Mouse (Mus musculus) lung, adult 18-20 months (tissue): ENCODE measurements at regions not wholly inside any gene's neighbourhood (a gene's known extent, or its start where the extent isn't known, plus 50 kb on each side); places are given as distances from the start of the nearest gene placed in this dataset.

Experiments
- DNase-seq, 2 experiments: peaks; one replicate each; pipeline ENCODE4 v3.0.0; 2022; ENCODE audit warnings: mixed read lengths in 2 of 2

DNA sequence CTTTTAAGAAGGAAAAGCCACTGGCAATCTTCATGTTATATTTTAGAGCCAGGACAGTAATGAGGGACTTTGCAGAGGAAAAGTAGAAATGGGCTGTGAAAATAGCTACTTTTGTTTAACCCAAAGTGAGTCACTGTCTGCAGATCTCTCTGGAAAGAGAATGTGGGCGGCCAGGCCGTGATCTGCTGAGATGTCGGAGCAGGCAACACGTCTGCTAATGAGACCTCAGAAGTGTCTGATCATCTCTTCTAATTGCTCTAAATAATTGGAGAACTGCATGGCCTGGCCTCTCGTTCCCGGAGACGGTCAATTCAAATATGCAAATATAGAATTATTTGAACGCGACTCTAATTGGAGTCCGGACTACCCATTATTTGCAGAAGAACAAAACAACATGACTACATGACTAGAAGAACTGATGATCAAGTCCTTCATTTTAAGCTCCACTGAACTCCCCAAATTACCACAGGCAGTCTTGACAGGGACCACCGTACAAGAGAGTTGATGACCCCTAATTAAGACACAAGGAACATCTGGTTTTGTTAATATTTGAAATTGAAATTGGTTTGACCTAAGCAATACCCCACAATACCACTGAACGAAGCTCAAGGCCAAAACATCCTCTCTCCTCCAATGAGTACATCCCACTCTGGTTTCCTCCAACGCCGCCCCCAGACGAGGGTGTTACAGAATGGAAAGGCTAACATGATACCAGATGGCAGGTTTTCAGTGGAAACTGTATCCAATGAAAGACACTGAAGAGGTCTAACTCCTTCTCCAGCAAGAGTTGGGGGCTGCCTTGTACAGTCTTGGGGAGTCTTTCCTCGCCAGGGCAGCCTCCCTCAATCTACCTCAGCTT lies 290.4 kb upstream of the Runx1 start:
- DNase-seq = no peak

DNA sequence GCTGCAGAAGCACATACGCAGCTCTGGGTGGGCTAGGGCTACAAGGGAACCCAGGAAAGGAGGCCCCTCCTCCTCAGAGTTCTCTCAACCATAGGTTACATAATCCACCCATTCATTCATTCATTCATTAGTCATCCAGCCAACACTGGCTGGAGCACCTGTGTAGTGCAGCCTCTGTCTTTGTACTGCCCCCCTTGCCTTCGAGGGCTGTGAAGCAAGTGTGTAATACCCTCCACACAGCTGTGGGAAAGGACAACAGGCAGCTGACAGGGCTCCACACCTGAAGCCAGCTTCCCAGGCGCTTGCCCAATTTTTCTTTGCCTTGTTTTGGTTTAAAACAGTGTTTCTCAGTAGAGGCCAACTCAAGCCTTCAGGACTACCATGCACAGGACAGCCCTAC lies 285.0 kb upstream of the Runx1 start:
- DNase-seq = no peak

DNA sequence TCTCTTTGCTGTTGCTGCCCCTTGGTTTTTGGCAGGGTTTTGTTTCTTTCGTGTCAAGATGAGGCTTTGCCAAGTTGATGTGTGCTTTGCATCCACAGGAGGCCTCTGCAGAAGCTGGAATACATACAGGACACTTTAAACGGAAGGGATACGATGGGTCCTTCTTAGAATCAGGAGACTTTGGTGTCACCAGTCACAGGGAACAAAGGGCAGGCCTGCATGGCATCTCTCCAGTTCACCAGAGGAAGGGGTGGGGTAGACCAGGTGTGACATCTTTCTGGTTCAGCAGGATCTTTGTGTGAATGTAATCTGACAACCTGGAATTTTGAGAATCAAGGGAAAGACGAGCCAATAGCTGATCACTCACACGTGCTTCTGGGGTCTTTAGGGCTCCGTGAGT lies 284.5 kb upstream of the Runx1 start:
- DNase-seq = no peak

DNA sequence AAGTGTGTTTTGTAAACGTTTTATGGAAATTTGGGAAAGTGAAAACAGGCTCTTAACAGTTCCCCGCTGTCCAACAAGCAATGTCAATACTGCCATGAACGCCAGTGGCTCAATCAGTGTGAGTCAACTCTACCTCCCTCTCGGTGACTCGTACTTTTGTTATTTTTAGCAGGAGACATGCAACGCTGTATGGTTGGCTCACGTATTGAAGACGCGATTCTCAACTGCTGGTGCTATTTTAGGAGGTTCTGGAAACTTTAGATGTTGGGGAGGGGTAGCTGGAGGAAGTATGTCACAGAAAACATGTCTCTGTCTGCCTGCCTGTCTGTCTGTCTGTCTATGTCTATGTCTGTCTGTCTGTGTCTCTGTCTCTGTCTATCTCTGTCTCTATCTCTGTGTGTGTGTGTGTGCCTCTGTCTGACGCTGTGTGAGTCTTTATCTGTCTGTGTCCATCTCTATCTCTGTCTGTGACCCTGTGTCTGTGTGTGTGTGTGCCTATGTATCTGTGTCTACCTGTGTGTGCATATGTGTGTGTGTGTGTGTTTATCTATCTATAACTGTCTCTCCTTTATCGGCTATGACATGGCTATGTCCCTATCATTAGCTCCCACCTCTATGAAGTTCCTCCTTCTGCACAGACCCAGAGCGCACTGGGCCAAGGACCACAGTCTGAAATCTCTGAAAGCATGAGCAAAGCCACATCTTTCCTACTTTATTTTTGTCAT lies 283.9 kb upstream of the Runx1 start:
- no peak for DNase-seq

DNA sequence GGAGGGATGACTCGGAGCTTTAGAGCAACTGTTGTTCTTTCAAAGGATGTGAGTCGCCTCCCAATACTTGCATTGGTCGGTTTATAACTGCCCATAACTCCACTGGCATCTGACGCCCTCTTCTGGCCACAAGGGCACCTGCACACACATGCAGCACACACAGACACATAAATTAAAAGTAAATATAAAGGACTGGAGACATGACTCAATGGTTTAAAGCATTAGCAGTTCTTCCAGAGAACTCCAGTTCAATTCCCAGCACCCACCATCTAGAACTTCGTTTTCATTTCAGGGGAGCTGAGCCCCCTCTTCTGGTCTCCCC lies 281.5 kb upstream of the Runx1 start:
- DNase-seq = no peak

DNA sequence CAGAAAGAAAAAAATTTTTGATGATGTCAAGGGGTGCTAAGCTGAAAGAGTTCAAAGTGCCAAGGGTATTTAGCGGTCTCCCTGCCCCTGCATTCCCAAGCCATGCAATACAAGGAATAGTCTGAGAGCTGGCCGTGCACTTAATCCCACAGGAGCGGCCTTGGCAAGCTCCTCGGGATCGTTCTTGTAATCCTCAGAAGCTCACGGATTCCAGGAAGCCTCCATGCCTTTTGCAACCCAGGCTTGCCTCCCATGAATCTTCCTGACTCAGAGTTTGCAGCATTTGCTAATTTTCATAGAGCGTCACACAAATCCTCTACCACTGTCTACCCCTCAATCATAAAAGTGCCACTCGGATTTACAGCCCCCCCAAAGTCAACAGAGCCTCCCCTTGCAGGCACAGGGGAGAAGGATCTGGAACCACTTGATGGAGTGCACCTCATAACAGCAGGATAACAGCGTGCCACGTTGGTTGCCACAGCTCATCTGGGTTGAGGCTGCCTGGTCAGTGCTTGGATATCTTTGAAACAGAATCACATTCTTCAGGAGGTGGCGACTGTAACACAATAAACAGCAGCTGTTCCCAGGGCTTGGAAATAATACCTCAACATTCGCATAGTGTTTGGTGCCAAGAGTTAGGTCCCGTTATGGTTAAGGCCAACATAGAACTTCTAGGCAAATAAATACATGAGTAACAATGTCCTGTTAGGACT lies 281.0 kb upstream of the Runx1 start:
- DNase-seq = peak; percentile 15

DNA sequence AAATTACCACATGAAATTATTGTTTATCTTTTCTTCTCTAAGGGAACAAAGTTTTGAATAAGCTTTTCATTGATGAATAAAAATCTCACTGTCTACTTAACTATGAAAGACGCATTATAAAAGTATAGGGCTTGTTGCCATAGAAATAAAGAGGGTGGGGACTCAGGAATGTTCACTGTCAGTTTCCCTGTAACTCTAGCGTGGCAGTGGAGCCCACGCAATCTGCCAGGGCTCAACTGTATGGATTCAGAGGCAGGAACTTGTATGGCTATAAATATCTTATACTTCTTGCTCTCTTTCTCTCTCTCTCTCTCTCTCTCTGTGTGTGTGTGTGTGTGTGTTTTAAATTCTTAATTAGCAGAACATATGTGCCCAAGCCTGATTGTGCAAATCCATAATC lies 276.2 kb upstream of the Runx1 start:
- no peak for DNase-seq

DNA sequence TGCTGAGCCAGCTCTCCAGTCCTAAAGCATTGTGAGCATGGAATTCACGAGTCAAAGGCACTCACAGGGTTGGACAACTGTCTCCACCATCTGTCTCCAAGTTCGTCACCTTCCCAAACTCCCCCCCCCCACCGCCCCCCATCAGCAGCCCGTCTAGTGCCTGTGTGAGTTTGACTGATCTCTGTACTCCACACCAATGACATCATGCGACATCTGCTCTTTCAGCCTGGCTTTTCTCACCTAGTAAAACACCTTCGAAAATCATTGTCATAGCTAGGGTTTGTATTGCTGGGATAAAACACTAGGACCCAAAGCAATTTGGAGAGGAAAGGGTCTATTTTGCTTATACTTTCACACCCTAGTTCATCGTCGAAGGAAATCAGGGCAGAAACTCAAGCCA lies 272.1 kb upstream of the Runx1 start:
- no peak for DNase-seq

DNA sequence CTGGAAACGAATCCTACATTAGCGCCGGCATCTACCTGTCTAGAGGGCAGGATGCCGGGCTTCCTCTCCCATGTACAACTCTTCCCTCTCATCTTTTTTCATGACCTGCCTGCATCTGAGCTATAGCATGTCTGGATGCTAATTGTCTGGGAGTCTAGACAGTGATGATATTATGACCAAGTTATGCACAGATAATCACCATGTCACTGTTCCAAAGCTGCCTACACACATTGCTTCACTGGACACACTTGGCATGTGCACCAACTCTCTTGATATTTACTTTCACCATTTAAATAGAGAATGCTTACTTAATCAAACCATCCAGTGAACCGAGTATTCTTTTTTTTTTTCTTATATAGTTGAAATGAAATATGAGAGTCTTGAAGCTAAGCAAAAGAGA lies 270.2 kb upstream of the Runx1 start:
- no peak for DNase-seq

DNA sequence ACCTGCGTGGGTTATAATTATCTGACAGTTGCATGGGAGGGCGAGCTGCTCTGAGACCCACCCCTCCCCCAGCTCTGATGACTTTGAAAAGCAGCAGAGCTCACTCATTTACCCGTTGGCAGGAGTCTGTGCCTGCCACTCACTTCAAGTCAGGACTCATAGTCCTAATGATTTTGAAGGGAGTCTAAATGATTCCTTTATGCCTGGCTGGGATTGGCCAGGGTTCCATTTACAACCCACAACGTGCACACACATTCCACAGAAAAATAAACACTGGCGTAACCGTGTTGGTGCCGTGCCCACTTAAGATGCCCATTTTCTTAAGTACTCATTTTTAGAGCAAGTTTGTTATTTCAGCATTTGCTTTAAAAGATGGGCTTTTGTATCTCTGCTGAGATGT lies 266.8 kb upstream of the Runx1 start:
- peak; percentile 17 to 35 for DNase-seq

DNA sequence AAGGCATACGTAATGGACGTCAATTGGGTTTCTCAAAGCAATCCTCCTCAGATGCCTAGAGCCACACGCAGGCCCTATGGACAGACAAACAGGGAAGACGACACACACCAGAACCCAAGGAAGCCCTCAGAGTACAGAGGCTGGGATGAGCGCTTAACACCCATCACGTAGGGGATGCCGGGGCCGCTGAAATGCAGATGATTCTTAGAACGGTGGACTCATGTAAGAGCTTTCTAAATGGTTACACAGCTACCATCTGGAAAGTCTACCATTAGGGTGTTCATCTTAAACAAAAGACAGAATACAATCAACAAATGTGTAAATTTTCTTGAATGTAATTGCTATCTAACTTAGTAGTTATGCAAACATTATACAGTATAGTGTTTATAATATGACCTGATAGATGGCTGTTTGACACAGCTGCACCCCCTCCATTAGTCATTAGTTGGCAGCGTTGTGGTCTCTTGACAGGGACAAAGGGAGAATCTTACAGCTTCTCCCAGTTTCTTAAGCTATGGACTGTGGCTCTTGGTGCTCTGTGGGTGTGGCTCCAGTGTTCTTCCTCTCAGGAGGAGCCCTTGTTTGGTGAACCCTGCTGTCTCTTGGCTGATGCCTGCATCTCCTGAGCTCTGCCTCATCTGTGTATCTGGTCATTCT lies 259.4 kb upstream of the Runx1 start:
- DNase-seq = no peak

DNA sequence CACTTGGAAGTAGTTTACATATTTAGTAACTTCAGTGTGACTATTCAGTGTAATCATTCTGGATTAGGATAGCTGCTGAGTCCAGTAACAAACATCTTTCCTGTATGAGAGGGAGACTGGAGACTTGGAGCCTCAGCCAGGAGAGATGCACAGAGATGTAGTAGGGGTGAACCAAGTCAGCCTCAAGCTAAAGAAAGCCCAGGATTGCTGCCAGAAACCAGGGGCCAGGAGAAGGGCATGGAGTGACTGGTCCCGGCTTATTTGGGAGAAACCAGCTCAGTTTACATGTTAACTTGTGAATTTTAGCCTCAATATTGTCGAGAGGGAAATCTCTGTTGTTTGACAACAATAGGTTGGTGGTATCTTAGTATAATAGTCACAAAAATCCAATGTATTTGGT lies 257.8 kb upstream of the Runx1 start:
- DNase-seq = no peak

DNA sequence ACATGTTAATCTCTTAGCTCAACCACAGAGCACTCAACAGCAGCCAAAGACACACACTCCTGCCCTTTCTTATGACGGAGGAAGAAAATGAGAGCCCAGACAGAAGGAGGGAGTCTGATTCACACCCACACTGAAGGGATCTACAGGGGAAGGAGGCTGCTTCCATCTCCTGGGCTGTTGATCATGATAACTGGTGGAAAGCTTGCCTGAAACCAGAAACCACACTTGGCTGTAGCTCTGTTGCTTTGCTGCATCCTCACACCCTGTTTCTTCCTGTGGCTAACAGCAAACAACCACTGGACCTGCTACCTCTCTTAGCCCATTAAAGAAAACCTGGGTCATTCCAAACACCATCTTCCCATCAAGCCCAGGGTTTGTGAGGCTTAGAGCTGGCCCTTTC lies 257.2 kb upstream of the Runx1 start:
- no peak for DNase-seq

DNA sequence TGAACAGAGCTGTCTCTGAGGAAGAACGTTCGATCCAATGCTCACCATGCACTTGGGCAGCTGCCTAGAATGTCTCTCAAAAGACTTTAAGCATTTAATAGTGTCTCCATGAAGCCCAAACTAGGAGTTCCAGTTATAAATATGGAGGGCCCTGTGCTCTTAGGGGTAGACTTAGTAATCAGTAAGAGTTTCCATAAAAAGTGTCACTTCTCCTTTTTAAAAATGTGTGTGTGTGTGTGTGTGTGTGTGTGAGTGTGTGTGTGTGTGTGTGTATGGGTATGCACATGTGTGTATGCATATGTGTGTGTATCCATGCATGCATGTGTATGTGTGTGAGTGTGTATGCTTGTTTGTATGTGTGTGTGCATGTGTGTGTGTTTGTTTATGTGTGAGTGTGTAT lies 255.6 kb upstream of the Runx1 start:
- DNase-seq = no peak

DNA sequence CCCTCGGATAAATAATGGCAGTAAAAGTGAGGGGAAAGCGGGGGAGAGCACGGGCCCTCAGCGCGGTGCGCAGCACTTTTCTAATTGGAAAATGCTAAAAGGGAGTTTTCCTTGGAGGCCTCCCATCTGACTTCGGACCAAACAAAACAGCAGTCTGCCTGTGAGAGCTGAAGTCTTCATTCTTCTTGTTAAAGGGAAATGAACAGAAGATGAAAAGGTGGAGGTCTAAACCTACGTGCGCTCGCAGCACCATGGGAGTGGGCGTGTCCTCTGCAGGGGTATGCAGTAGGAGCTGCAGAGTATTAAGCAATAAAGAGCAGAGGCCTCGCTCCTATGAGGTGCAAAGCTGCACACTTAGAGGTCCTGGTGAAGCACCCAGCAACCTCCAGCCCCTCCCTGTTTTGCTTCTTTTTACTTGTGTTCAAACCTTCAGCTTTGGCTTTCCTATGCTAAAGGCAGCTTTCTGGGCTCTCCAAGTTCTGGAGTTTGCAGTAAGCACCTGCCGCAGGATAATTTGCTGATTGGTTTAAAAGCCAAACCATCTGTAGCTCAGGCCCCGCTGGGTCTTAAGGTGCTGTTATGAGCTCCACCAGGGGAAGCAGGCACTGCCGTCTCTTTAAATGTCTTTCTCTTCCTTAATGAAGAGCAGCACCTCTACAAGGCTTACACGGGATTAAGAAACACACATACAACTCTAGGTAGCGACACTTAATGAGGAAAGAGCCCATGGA lies 253.9 kb upstream of the Runx1 start:
- DNase-seq = peak; percentile 50 to 54

DNA sequence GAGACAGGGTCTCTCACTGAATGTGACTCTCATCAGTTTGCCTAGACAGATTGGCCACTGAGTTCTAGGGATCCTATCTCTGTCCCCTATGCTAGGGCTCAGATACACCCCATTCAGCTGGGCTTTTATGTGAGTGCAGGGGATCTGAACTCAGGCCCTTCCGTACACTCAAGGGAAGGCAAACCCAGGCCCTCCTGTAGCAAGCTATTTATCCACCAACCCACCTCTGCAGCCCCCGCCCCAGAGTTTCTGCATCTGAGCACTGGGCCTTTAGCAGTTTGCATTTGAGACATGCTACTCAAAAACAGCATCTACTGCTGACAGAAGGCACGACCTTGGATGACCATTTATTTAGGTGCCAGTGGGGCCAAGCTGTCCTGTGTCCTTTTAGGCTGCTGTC lies 253.0 kb upstream of the Runx1 start:
- DNase-seq = no peak

DNA sequence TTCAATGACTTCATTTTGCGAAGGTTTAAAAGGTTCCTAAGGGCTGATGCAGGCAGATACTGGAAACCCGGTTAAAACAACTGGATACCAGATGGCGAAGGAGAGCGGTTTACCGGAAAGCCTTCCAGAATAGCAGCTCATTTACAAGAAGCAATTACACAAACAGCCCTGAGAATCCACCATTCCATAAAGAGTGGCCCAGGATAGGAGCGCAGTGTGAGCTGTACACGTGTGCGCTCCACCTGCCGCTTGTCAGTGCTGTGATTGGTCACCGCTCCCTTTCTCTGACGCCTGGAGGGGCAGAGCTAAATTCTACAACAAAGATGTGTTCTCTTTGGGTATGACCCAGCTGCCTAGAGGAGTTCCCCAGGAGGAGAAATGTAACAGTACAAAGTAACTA lies 249.5 kb upstream of the Runx1 start:
- DNase-seq = no peak

DNA sequence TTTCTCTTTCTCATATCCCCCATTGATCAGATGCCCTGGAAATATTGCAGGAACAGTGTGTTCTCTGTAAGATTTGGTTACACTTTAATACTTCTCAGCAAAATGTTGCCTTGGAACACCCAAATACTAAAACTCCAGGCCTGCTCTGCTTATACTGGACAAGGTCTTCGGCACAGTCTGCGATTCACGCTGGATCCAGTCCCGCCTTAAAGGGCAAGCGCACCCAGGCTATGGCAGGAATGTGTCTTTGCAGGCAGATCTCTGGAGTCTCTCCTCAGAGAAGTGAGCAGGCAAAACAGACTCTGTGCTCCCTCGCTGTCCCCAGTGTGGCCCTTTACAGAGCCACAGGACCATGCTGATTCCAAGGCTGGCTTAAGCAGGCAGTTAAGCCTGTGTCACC lies 246.2 kb upstream of the Runx1 start:
- peak; percentile 20 to 27 for DNase-seq

DNA sequence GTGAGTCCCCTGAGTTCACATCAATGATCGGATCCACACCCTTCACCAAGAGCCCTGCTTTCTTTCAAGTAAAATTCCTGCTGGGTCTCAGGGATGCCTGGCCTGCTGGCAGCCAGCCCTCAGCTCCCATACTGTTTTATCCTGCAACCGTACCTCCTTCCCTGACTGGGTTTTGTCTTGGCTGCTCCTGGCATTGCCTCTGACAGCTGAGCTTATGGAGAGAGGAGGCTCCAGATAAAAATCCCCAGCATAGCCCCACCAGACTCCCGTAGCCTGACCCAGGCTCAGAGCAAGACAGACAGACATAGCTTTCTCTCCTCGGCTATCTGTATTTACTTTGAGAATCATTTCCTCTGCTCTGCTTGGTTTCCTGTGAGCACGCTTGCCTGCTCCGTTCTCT lies 245.8 kb upstream of the Runx1 start:
- no peak for DNase-seq

DNA sequence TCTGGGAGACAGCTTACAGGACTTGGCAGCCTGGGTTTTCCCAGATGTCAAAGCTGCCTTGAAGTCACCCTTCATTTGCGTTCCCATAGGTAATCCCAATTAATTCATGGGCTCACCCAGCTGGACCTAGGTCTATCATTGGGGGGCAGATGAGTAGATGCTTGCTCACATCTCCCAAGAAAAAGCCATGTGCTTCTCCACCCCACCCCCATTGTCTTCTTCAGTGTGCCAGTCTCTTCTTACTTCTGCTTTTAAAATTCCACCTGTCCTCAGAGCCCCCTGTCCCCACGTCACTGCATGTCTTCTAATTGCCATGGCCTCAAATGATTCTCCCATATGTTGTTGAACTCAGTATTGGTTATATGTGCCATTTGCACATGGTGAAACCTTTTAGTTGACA lies 240.9 kb upstream of the Runx1 start:
- DNase-seq = no peak

DNA sequence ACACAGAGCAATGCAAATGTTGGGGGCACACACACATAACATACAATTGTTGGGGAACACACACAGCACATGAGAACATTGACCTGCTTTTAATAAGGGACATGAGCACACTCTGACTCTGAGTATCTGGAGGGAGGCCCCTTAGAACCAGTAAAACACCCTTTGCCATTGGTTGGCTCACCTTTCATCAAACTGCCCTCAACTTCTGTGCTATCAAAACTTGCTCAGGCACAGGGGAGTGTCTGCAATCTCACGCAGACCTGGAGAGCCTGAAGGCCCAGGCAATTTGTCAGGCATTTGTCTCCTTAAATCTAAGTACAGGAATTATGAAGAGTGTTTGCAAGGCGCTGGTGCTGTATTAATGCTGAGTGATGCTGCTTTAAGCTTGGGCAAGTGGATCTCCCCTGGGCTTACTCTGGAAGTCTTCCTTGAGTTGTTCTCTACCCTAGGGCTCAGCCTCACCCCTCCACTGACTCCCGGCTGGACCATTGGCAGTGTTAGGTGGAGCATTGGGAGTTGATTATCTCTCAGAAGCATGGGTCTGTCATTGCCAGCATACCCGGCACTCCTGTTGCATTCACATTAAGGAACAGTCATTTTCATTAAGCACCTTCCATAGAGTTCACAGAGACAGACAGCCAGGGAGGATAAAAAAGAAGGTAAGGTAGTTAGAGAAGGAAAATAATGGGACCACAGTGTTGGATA lies 235.7 kb upstream of the Runx1 start:
- no peak for DNase-seq

DNA sequence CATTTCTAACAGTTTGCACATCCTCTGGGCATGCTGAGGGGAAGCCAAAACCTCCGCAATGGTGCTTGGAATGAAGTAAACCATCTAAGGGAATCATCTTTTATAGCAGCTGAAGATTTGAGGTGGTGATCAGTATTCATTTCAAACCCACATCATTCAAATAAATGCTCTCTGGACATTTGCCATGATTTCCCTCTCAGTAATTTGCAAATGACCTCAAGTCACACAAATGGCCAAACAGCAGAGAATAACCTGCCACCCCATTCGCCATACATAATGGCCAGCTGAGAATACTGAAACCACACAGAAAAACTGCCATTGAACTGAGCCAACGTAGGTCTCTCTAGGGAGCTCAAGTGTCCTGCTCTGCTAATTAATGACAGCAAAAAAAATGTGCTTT lies 230.3 kb upstream of the Runx1 start:
- DNase-seq = no peak
